Mouse (Mus musculus) limb, embryonic 13.5 days (tissue): ENCODE data around the gene Txlna. TPM values are rescaled to one million over a fixed set of nuclear protein-coding genes. Genes with fewer than 3 reads are reported as not detected.
A peak's percentile ranks its signal among the peaks of the same experiment; 100 is the strongest.

Source experiments
- ATAC-seq: fragments of 200-750 bp; cut with Nextera tagmentation; 2 replicates; pipeline ENCODE4 v1.8.0; 2017; ENCODE audit warnings: low read depth, moderate number of reproducible peaks, moderate TSS enrichment; ENCODE audit not compliant: low FRiP score
- H3K27ac ChIP-seq: fragments of 300-500 bp; sonication (generic); 2 replicates; pipeline ENCODE4 v1.5.1; 2015; ENCODE audit warnings: inconsistent platforms, mild to moderate bottlenecking, moderate library complexity
- H3K27me3 ChIP-seq: fragments of 300-500 bp; sonication (generic); 2 replicates; pipeline ENCODE4 v1.6.1; 2015; ENCODE audit warnings: mild to moderate bottlenecking, inconsistent platforms
- H3K36me3 ChIP-seq: fragments of 300-500 bp; sonication (generic); 2 replicates; pipeline ENCODE4 v1.6.1; 2015; ENCODE audit warnings: inconsistent platforms, mild to moderate bottlenecking, moderate library complexity
- H3K4me1 ChIP-seq: fragments of 300-500 bp; sonication (generic); 2 replicates; pipeline ENCODE4 v1.6.1; 2015; ENCODE audit warnings: inconsistent platforms
- H3K4me2 ChIP-seq: fragments of 300-500 bp; sonication (generic); replicated peaks from 2 replicates; pipeline ENCODE4 v1.6.1; 2015; ENCODE audit warnings: inconsistent platforms, mild to moderate bottlenecking, moderate library complexity
- H3K4me3 ChIP-seq: fragments of 300-500 bp; sonication (generic); 2 replicates; pipeline ENCODE4 v1.5.1; 2015; ENCODE audit warnings: moderate library complexity, mild to moderate bottlenecking, inconsistent platforms
- H3K9ac ChIP-seq: fragments of 300-500 bp; sonication (generic); 2 replicates; pipeline ENCODE4 v1.6.1; 2015; ENCODE audit warnings: mild to moderate bottlenecking, inconsistent platforms
- H3K9me3 ChIP-seq: fragments of 300-500 bp; sonication (generic); 2 replicates; pipeline ENCODE4 v1.6.1; 2016; ENCODE audit warnings: inconsistent platforms
- WGBS: fragments of 180-500 bp; shearing (Covaris S2); methylation state at CpG from one replicate; pipeline ENCODE4 v1.1.7; 2015; 5-methylcytosine and 5-hydroxymethylcytosine counted together
- polyA plus RNA-seq: library from polyadenylated mRNA; unstranded; fragments of >200 nt; fragmentation: Nextera tagmentation; extraction: Ambion mirVana; gene quantifications from 2 replicates; pipeline ENCODE4 v1.2.1, GENCODE M21; 2015

Gene Txlna
- polyA plus RNA-seq, 1 experiment from 2014 or later = 102 TPM

GRCm38 (mm10) chr4:129648656-129649055 lies 7.8 kb upstream of the Txlna start:
- H3K4me2 ChIP-seq = no peak overlapping the region
- no peak overlapping the region for H3K4me3 ChIP-seq
- 80% methylated on average over 1 of the region's 1 CpGs for WGBS
- H3K9me3 ChIP-seq = no peaks in the 10 kb centered on the region
- H3K36me3 ChIP-seq = peaks cover 93% of the 10 kb centered on the region
- H3K4me1 ChIP-seq = no peaks in the 10 kb centered on the region
- H3K27ac ChIP-seq = no peak overlapping the region
- no peaks in the 10 kb centered on the region for H3K27me3 ChIP-seq
- no peak overlapping the region for H3K9ac ChIP-seq
- ATAC-seq = no peak

- H3K9ac ChIP-seq = no peak overlapping the region
- no peaks in the 10 kb centered on the region for H3K9me3 ChIP-seq
- no peak overlapping the region for H3K27ac ChIP-seq
- peaks cover 6% of the 10 kb centered on the region for H3K4me1 ChIP-seq
- ATAC-seq = no peak
- no peak overlapping the region for H3K4me3 ChIP-seq
- 89% methylated on average over 6 of the region's 6 CpGs for WGBS
- peaks cover 61% of the 10 kb centered on the region for H3K36me3 ChIP-seq
- no peaks in the 10 kb centered on the region for H3K27me3 ChIP-seq
- no peak overlapping the region for H3K4me2 ChIP-seq
Observed at GRCm38 (mm10) chr4:129645204-129645603, 4.3 kb upstream of the Txlna start.

- Histone ChIP-seq H3K4me2 (peak overlapping the region; percentile 46), H3K27ac (no peak overlapping the region)
- WGBS = 36% methylated on average over 5 of the region's 5 CpGs
Observed at GRCm38 (mm10) chr4:129641756-129642155, 891 bp upstream of the Txlna start.

GRCm38 (mm10) chr4:129640101-129640637 lies 696 bp downstream of the Txlna start:
- Histone ChIP-seq H3K27ac (peak overlapping the region; percentile 90), H3K27me3 (no peaks in the 10 kb centered on the region), H3K9me3 (no peaks in the 10 kb centered on the region), H3K36me3 (peaks cover 55% of the 10 kb centered on the region), H3K4me3 (peak overlapping the region; percentile 71), H3K4me1 (peaks cover 33% of the 10 kb centered on the region), H3K4me2 (peak overlapping the region; percentile 95), H3K9ac (peak overlapping the region; percentile 87)
- no peak for ATAC-seq
- WGBS = 5% methylated on average over 17 of the region's 17 CpGs

More at GRCm38 (mm10) chr4:129641756-129642155, 891 bp upstream of the Txlna start:
- H3K9ac ChIP-seq = peak overlapping the region; percentile 21; the same call in 1 of the 2 replicates
- H3K27me3 ChIP-seq = no peaks in the 10 kb centered on the region
- H3K36me3 ChIP-seq = peaks cover 55% of the 10 kb centered on the region
- ATAC-seq = no peak
- H3K4me3 ChIP-seq = peak overlapping the region; percentile 71
- H3K4me1 ChIP-seq = peaks cover 33% of the 10 kb centered on the region
- H3K9me3 ChIP-seq = no peaks in the 10 kb centered on the region

- peak overlapping the region; percentile 87 for H3K9ac ChIP-seq
- ATAC-seq = no peak
- peak overlapping the region; percentile 95 for H3K4me2 ChIP-seq
- H3K9me3 ChIP-seq = no peaks in the 10 kb centered on the region
- no peak overlapping the region for H3K27ac ChIP-seq
- WGBS = 89% methylated on average over 15 of the region's 15 CpGs
- peaks cover 55% of the 10 kb centered on the region for H3K36me3 ChIP-seq
- H3K4me1 ChIP-seq = peaks cover 33% of the 10 kb centered on the region
- H3K4me3 ChIP-seq = peak overlapping the region; percentile 71
- no peaks in the 10 kb centered on the region for H3K27me3 ChIP-seq
Observed at GRCm38 (mm10) chr4:129639221-129639620, 1.6 kb downstream of the Txlna start.

GRCm38 (mm10) chr4:129633852-129634251 lies 7.0 kb downstream of the Txlna start:
- WGBS = 94% methylated on average over 6 of the region's 6 CpGs
- Histone ChIP-seq H3K9me3 (no peaks in the 10 kb centered on the region), H3K4me1 (peaks cover 15% of the 10 kb centered on the region), H3K9ac (no peak overlapping the region), H3K36me3 (peaks cover 97% of the 10 kb centered on the region), H3K4me2 (no peak overlapping the region), H3K4me3 (no peak overlapping the region), H3K27ac (no peak overlapping the region), H3K27me3 (no peaks in the 10 kb centered on the region)
- ATAC-seq = no peak

GRCm38 (mm10) chr4:129631867-129632266 lies 9.0 kb downstream of the Txlna start:
- H3K9me3 ChIP-seq = no peaks in the 10 kb centered on the region
- no peaks in the 10 kb centered on the region for H3K4me1 ChIP-seq
- H3K4me2 ChIP-seq = no peak overlapping the region
- no peak overlapping the region for H3K9ac ChIP-seq
- H3K4me3 ChIP-seq = no peak overlapping the region
- H3K36me3 ChIP-seq = peaks cover 99% of the 10 kb centered on the region
- 87% methylated on average over 12 of the region's 12 CpGs for WGBS
- no peak for ATAC-seq
- H3K27ac ChIP-seq = no peak overlapping the region
- no peaks in the 10 kb centered on the region for H3K27me3 ChIP-seq

GRCm38 (mm10) chr4:129630944-129631343 lies 9.9 kb downstream of the Txlna start:
- H3K27me3 ChIP-seq = no peaks in the 10 kb centered on the region
- H3K9me3 ChIP-seq = no peaks in the 10 kb centered on the region
- ATAC-seq = no peak
- H3K27ac ChIP-seq = no peak overlapping the region
- H3K4me1 ChIP-seq = 0 out of 2 replicates have a peak, but pooled peaks cover 1% of the 10 kb centered on the region
- H3K36me3 ChIP-seq = peaks cover 99% of the 10 kb centered on the region
- no peak overlapping the region for H3K9ac ChIP-seq
- H3K4me2 ChIP-seq = no peak overlapping the region
- H3K4me3 ChIP-seq = no peak overlapping the region
- 80% methylated on average over 4 of the region's 4 CpGs for WGBS

- Histone ChIP-seq H3K4me3 (no peak overlapping the region), H3K9ac (no peak overlapping the region), H3K36me3 (peaks cover 50% of the 10 kb centered on the region), H3K4me1 (peaks cover 34% of the 10 kb centered on the region), H3K4me2 (no peak overlapping the region), H3K27me3 (no peaks in the 10 kb centered on the region), H3K9me3 (no peaks in the 10 kb centered on the region), H3K27ac (no peak overlapping the region)
- ATAC-seq = no peak
- 75% methylated on average over 6 of the region's 6 CpGs for WGBS
Observed at GRCm38 (mm10) chr4:129626035-129626434, 14.8 kb downstream of the Txlna start.

- H3K9ac ChIP-seq = no peak overlapping the region
- WGBS = 37% methylated on average over 4 of the region's 4 CpGs
- H3K4me3 ChIP-seq = no peak overlapping the region
- H3K4me1 ChIP-seq = peaks cover 34% of the 10 kb centered on the region
- no peaks in the 10 kb centered on the region for H3K27me3 ChIP-seq
- peaks cover 44% of the 10 kb centered on the region for H3K36me3 ChIP-seq
- no peak for ATAC-seq
- H3K9me3 ChIP-seq = no peaks in the 10 kb centered on the region
- H3K4me2 ChIP-seq = peak overlapping the region; percentile 86
- no peak overlapping the region for H3K27ac ChIP-seq
Observed at GRCm38 (mm10) chr4:129625496-129625895, 15.4 kb downstream of the Txlna start.

GRCm38 (mm10) chr4:129625029-129625370 lies 15.9 kb downstream of the Txlna start:
- no peaks in the 10 kb centered on the region for H3K27me3 ChIP-seq
- H3K36me3 ChIP-seq = peaks cover 39% of the 10 kb centered on the region
- peak overlapping the region; percentile 86 for H3K4me2 ChIP-seq
- peaks cover 34% of the 10 kb centered on the region for H3K4me1 ChIP-seq
- WGBS = 3% methylated on average over 6 of the region's 6 CpGs
- H3K9ac ChIP-seq = peak overlapping the region; percentile 78
- no peak; the same call in 1 of the 2 replicates for ATAC-seq
- H3K27ac ChIP-seq = peak overlapping the region; percentile 80
- H3K9me3 ChIP-seq = no peaks in the 10 kb centered on the region
- H3K4me3 ChIP-seq = peak overlapping the region; percentile 63

GRCm38 (mm10) chr4:129624281-129625028 lies 16.4 kb downstream of the Txlna start:
- ATAC-seq = peak; percentile 89
- peaks cover 34% of the 10 kb centered on the region for H3K36me3 ChIP-seq
- peak overlapping the region; percentile 80 for H3K27ac ChIP-seq
- peak overlapping the region; percentile 86 for H3K4me2 ChIP-seq
- H3K9ac ChIP-seq = peak overlapping the region; percentile 78
- peaks cover 34% of the 10 kb centered on the region for H3K4me1 ChIP-seq
- peak overlapping the region; percentile 63 for H3K4me3 ChIP-seq
- H3K27me3 ChIP-seq = no peaks in the 10 kb centered on the region
- WGBS = 1% methylated on average over 18 of the region's 18 CpGs
- no peaks in the 10 kb centered on the region for H3K9me3 ChIP-seq
